Mouse (Mus musculus): ENCODE data around the gene Tmem205.

Gene Tmem205

DNA sequence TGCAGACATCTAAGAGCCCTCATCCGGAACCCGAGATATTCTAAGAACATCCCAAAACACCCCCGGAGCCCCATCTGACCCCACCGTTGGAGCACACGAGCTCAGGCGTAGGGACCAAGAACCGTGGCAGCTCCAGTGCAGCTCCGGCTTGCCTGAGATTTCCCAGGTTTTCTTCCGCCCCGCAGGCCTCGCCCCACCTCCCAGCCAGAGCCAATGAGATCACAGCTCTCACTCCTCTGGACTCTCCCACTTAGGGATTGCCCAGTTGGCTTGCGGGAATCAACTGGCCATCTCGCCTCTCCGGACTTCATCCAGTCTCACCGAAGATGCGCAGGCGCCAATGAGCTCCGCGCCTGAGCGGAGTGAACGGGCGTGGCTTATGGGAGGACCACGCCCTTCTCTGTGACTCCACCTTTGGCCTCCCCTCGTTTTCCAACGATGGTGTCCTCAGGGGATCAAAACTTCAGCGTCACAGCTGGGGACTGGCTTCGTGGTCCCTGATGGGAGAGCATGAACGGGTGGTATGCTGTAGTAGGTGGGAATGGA is at the start of gene Tmem205, which contains the start of gene Ccdc159:
Gene Tmem205, minus strand, starts transcription at position 349 of the 546 bp plus-strand sequence.
Gene Ccdc159, plus strand, starts transcription at position 264 of the 546 bp plus-strand sequence.
- peak; percentile 94 for ATAC-seq (ENCODE audit: low TSS enrichment)

- no peak for ATAC-seq (ENCODE audit: low TSS enrichment)
These were observed 49.3 kb upstream of the Tmem205 start for GRCm38 (mm10) chr9:21976626-21977175.

DNA sequence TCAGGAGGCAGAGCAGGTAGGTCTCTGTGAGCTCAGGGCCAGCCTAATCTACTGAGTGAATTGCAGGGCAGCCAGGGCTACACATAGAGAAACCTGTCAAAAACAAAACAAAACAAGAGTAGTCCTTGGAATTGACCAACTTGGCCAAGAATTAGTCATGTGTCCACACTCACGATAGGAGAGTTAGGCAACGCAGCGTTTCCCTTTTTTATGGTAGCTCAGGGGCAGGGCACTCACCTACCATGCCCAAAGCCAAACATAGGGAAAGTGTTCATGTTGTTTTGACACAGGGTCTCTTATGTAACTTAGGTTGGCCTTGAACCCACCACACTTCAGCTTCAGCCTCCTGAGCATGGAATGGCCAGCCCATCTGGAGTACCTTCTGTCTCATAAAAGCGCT is 41.9 kb upstream of the Tmem205 start:
- no peak for ATAC-seq (ENCODE audit: low TSS enrichment)

- no peak for ATAC-seq (ENCODE audit: low TSS enrichment)
These were observed 41.5 kb upstream of the Tmem205 start for GRCm38 (mm10) chr9:21968883-21969282.

- ATAC-seq (ENCODE audit: low TSS enrichment): no peak
These were observed 36.1 kb upstream of the Tmem205 start, which contains the start of gene Epor for GRCm38 (mm10) chr9:21963417-21963816. Epor (minus strand) TSS chr9:21963506.

DNA sequence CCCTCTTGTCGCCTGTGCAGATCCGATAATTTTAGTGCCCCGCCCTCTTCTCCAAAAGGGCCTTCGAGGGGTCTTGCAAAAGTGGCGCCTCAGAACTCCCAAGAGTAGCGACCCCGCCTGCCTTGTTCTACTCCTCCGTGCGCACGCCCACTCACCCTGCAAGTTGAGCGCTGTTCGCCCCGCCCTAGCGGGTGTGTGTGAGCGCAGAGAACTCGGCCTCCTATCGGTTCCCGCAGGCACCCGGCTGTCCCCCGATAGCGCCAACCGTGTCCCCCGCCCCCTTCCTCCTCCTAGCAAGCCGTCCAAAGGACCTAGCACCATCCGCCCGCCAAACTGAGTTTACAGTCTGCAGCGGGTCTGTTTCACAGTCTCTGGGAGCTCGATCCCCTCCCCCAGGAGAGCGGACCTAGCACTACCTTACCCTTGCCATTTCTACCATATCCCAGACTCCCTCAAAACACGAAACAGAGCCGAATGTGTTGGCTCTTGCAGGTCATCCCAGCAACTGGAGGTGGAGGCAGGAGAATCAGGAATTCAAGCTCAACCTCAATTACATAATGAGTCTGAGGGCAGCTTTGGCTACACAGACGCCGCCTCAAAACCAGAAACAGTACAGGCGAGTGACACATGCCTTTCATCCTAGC is 35.2 kb upstream of the Tmem205 start:
- peak; percentile 72 for ATAC-seq (ENCODE audit: low TSS enrichment)

DNA sequence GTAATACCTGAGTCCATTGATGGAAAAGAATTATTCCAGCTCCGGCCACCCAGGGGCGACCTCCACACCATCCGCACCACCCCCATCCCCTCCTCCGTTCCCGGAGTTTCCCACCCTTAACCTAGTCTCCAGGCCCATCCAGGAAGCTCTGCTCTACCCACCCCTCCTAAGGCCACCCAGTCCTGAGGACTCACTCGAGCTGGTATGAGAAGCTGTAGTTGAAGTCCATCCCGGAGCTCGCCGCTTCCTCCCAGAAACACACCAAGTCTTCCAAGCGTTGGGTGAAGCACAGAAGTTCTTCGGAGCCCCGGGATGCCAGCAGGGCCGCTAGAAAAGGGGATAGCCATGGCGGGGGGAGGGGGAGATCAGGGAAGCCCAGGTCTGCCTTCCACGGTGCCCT is 34.7 kb upstream of the Tmem205 start:
- peak; percentile 11; the same call in 1 of the 2 replicates for ATAC-seq (ENCODE audit: low TSS enrichment)

DNA sequence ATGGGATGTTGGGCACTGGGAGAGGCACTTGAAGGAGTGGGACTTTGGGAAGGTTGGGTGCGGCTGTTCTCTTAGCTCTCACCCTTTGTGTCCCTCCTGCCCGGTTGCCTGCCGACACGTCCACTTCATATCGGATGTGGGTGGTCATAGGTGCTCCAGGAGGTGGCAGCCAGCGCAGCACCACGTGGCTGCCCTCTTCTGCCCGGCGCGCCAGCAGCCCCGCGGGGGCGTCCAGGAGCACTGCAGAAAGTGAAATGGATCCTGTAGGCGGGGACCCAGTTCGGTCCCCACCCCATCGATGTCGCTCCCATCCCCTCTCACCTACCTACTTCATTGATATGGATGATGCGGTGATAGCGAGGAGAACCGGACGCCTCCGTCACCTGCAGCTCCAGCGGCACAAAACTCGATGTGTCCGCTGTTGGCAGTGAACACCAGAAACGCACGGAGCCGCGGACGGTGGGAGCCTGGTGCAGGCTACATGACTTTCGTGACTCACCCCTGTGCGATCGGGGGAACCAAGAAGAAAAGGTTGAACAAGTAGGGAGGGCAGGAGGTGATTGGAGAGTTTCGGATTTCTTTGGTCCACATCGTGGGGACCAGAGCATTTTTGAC is 34.1 kb upstream of the Tmem205 start:
- ATAC-seq (ENCODE audit: low TSS enrichment): peak; percentile 8

DNA sequence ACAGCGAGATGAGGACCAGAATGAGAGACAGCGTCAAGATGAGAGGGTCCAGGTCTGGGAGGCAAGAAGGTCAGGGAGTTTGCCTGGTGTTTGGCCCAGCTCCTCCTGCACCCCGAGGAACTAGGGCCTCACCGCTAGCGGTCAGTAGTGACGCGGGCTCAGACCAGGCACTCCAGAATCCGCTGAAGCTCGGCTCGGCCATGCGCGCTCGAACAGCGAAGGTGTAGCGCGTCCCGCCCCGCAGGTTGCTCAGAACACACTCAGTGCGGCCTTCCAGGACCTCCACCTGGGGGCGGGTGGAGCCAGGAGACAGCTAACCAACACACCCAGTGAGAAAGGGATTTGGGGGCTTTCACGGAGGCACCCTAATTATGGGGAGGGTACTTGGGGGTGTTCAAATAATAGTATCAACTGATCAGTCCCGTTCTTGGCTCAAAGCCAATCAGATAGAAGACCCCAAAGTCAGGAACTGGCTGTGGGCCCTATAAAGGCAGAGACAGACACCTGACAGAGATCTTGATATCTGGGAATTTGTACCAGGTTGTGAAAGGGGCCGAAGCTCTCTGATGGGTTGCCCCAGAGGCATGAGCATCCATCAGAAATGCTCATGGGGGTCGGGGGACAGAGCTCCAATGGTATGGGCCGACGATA is 33.3 kb upstream of the Tmem205 start:
- no peak for ATAC-seq (ENCODE audit: low TSS enrichment)

GRCm38 (mm10) chr9:21960135-21960534 is 32.8 kb upstream of the Tmem205 start:
- ATAC-seq (ENCODE audit: low TSS enrichment): no peak

GRCm38 (mm10) chr9:21959244-21959643 is 31.9 kb upstream of the Tmem205 start:
- no peak for ATAC-seq (ENCODE audit: low TSS enrichment)

DNA sequence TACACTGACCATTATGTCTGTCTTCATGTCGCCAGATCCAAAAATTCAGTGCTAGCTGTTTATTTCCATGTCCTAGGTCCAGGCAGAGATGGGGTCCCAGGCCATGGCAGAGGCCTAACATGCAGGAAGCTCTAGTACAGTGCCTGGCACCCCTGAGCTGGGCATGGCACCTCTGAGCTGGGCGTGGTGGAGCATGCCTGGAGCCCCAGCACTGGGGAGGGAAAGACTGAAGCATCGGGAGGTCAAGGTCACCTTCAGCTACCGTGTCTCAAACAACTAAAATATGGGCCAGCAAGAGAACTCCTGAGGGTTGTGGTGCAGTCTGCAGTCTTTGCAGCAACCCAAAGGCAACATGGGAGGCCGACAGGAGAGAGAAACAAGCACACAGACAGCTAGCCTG is 31.0 kb upstream of the Tmem205 start:
- ATAC-seq (ENCODE audit: low TSS enrichment): no peak

DNA sequence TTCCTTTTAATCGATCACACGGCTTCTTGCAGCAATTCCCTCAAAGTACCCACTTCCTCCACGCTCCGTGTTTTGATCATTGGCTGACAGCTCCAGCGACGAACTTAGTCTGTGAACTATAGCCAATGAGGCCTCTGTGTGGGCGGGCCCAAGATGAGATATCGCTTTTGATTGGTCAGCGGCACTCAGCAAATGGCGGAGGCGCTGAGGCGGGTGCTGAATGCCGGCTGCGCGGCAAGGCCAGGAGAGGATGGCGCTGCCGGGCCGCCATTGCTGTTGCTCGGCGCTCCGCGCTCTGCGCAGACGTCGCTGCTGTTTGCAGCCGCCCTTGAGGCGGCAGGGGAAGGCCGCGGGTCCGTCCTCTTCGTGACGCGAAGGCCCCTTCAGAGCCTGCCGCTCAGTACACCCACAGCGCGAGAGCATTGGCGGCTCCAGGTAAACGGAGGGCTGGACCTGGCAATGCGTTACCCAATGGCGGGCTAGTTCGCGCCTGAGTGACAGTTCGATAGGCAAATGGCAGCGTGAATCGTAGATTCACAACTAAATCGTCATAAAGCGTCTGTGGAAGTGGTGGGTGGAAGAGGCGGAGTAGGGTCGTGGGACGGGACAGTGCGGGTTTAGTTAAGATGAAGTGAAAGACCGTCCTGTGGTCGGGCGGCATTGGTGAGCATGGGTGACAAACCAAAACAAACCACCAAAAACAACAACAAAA is 28.4 kb upstream of the Tmem205 start, which contains the start of gene Swsap1:
Gene Swsap1, plus strand, starts transcription at position 186 of the 712 bp plus-strand sequence.
- ATAC-seq (ENCODE audit: low TSS enrichment): peak; percentile 90

GRCm38 (mm10) chr9:21955225-21955569 is 27.8 kb upstream of the Tmem205 start:
- ATAC-seq (ENCODE audit: low TSS enrichment): peak; percentile 22

GRCm38 (mm10) chr9:21954635-21955034 is 27.3 kb upstream of the Tmem205 start:
- no peak for ATAC-seq (ENCODE audit: low TSS enrichment)

DNA sequence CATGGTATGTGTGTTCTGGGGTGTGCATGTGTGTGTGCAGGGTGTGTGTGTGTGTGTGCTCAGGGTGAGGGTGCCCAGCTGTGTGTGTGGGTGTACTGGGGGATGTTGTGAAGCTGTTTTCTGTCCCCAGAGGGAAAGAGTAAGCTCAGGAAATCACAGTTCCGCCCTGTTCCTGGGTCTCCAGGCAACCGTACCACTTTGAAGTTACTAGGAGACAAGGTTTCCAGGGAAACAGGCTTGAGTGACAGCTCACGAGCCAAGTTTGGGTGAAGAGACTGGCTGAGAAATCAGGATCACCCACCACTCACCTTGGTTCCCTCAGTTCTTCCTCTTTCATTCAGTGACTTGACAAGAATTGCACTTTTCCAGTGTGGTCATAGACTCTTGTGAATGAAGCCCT is 26.2 kb upstream of the Tmem205 start:
- ATAC-seq (ENCODE audit: low TSS enrichment): peak; percentile 28

- ATAC-seq (ENCODE audit: low TSS enrichment): no peak
These were observed 24.6 kb upstream of the Tmem205 start for GRCm38 (mm10) chr9:21951977-21952376.

DNA sequence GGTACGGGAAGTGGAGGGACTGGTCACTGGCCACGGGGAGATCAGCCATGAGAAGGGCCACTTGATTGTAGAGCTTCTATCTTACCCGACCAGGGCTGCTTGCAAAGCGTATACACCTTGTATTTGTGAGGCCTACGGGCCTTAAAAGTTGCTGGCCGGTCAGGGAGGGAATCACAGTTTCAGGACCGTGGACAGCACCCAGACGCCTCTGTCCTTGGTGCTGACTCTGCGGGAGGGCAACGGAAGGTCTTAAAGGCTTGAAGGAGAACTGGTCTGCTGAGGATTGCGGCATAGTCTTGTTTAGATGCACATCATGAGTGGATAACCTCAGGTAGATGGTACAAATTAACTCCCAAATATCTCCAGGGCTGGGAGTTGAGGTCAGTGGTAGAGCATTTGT is 23.0 kb upstream of the Tmem205 start:
- ATAC-seq (ENCODE audit: low TSS enrichment): no peak

DNA sequence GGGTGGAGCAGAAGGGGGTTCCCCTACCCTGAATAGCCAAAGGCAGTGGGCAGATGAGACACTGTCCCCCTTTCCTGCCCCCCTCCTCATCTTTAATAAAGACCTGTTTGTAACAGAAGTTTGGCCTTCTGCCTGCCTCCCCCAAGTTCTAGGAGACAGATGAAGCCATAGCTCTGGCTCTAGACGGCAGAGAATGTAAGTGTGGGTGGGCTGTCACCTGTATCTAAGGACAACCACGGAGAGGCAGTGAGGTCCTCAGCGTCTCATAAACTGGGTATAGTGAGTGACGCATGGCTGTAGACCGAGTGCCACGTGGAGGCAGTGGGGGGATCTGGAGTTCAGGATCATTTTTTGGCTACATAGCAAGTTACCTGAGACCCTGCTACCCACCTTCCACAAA is 21.4 kb upstream of the Tmem205 start:
- peak; percentile 50 for ATAC-seq (ENCODE audit: low TSS enrichment)

GRCm38 (mm10) chr9:21948146-21948545 is 20.8 kb upstream of the Tmem205 start:
- peak; percentile 14; the same call in 1 of the 2 replicates for ATAC-seq (ENCODE audit: low TSS enrichment)

- no peak for ATAC-seq (ENCODE audit: low TSS enrichment)
These were observed 20.3 kb upstream of the Tmem205 start for GRCm38 (mm10) chr9:21947540-21948130.

Data from frontal cortex, adult (tissue).